ENCODE assay signal across 8 mouse cellular contexts in the genomic region with DNA sequence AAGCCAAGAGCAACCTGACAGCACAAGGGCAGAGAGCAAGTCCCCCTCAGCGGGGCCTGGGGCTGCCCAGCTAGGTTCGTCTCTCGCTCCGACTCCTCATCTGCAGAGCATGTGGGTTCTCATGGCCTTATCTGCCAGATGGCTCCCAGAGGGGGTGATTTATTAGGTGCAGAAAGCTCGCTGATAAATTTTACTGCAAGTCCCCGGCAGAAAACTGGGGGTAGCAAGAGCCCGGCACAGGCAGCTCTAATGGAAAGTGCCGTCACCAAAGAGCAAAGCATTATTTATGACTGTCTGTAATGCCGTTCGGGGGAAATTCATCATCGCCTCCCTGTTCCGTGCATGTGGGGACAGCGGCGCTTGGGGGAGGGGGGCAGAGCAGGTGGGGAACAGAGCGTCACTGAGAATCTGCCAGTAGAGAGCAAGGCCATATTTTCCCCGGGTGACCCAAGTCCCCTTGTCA.
DNase-seq lines count a peak whose midpoint lies in the region; ATAC-seq lines count a peak whose summit lies in the region.

No protein-coding gene starts in this region.

- peak; percentile 49 for ATAC-seq in CD4-positive, CD25-positive, alpha-beta regulatory T cell, adult 4 months
- peak; percentile 80 for ATAC-seq in limb, embryonic 13.5 days (ENCODE audit: low FRiP score, low read depth)

- no peaks in the 10 kb centered on the region for H3K9me3 ChIP-seq in heart, embryonic 10.5 days
- no peaks in the 10 kb centered on the region for H3K9me3 ChIP-seq in limb, embryonic 13.5 days

- H3K27ac ChIP-seq in heart, embryonic 10.5 days, result peak overlapping the region; percentile 23
- no peak overlapping the region for H3K27ac ChIP-seq in limb, embryonic 13.5 days

- no peaks in the 10 kb centered on the region for H3K36me3 ChIP-seq in heart, embryonic 10.5 days
- H3K36me3 ChIP-seq in limb, embryonic 13.5 days, result no peaks in the 10 kb centered on the region

- peak; percentile 34 to 54 for DNase-seq in cerebellum, postnatal 25 days
- no peak for DNase-seq in cerebellum, adult 9-10 months
- DNase-seq in heart, embryonic 10.5 days (ENCODE audit: low spot score), result peak; percentile 88
- DNase-seq in yolk sac, embryonic 10.5 days (ENCODE audit: low spot score), result peak; percentile 56
- no peak for DNase-seq in ovary, postnatal 36 days (ENCODE audit: low spot score)
- no peak for DNase-seq in ovary, postnatal 14 days (ENCODE audit: low spot score)

- H3K9ac ChIP-seq in limb, embryonic 13.5 days, result peak overlapping the region; percentile 39; the same call in 1 of the 2 replicates

- 14% methylated on average over 16 of the region's 16 CpGs for WGBS in heart, embryonic 10.5 days
- 3% methylated on average over 16 of the region's 16 CpGs for WGBS in limb, embryonic 13.5 days

- H3K4me1 ChIP-seq in heart, embryonic 10.5 days, result peaks cover 18% of the 10 kb centered on the region
- peaks cover 38% of the 10 kb centered on the region for H3K4me1 ChIP-seq in limb, embryonic 13.5 days

- peak overlapping the region; percentile 61 for H3K4me2 ChIP-seq in limb, embryonic 13.5 days (replicated peaks)

- H3K27me3 ChIP-seq in heart, embryonic 10.5 days (ENCODE audit: insufficient read depth, poor library complexity, severe bottlenecking), result peaks cover 46% of the 10 kb centered on the region
- H3K27me3 ChIP-seq in limb, embryonic 13.5 days, result peaks cover 82% of the 10 kb centered on the region

- H3K4me3 ChIP-seq in heart, embryonic 10.5 days, result peak overlapping the region; percentile 48
- peak overlapping the region; percentile 27 for H3K4me3 ChIP-seq in limb, embryonic 13.5 days

Comparison
In these comparisons a context has a peak if more than half of its experiments do, and no peak if none do; other contexts are left out.
1. DNase-seq: peak in cerebellum, postnatal 25 days (2 of 2), heart, embryonic 10.5 days (single experiment) and yolk sac, embryonic 10.5 days (single experiment); none in cerebellum, adult 9-10 months (single experiment), ovary, postnatal 36 days (single experiment) and ovary, postnatal 14 days (single experiment).